Mouse (Mus musculus) heart, adult 2 months (tissue): ENCODE measurements around the gene Slc6a2. TPM values are rescaled to one million over a fixed set of nuclear protein-coding genes. Genes with fewer than 3 reads are reported as not detected.

Source experiments
- DNase-seq, 2 experiments: peaks; one replicate each; pipeline ENCODE4 v3.0.0; 2021
- H3K27ac ChIP-seq: fragments of 200-600 bp; 2 replicates; pipeline ENCODE4 v1.8.1; 2022
- H3K27me3 ChIP-seq: fragments of 200-500 bp; 2 replicates; pipeline ENCODE4 v1.6.1; 2012; ENCODE audit warnings: mild to moderate bottlenecking, low read length, inconsistent platforms, mixed read lengths; ENCODE audit not compliant: control insufficient read depth, insufficient read depth
- H3K36me3 ChIP-seq: fragments of 200-500 bp; 2 replicates; pipeline ENCODE4 v1.6.1; 2012; ENCODE audit warnings: low read length, inconsistent platforms; ENCODE audit not compliant: control insufficient read depth, insufficient read depth
- H3K4me1 ChIP-seq: fragments of 200-500 bp; 2 replicates; pipeline ENCODE4 v1.6.1; 2011; ENCODE audit warnings: low read length; ENCODE audit not compliant: control insufficient read depth, insufficient read depth
- H3K4me3 ChIP-seq: fragments of 200-600 bp; 2 replicates; pipeline ENCODE4 v1.8.1; 2022
- H3K79me2 ChIP-seq: fragments of 200-500 bp; replicated peaks from 2 replicates; pipeline ENCODE4 v1.6.1; 2012; ENCODE audit warnings: mild to moderate bottlenecking, inconsistent platforms, low read length, moderate library complexity, mixed read lengths; ENCODE audit not compliant: control insufficient read depth, insufficient read depth
- H3K9ac ChIP-seq: fragments of 200-500 bp; 2 replicates; pipeline ENCODE4 v1.6.1; 2012; ENCODE audit warnings: low read depth, mild to moderate bottlenecking, control low read depth, inconsistent platforms, low read length, mixed read lengths
- CTCF ChIP-seq: fragments of 200-600 bp; IDR thresholded peaks from 2 replicates; pipeline ENCODE4 v1.8.1; 2022; ENCODE audit warnings: antibody characterized with exemption, mild to moderate bottlenecking, moderate library complexity
- EP300 ChIP-seq: fragments of 200-500 bp; IDR thresholded peaks from 2 replicates; pipeline ENCODE4 v1.6.1; 2011; ENCODE audit warnings: low read depth, low read length, control low read depth; ENCODE audit not compliant: insufficient read depth
- POLR2A ChIP-seq: fragments of 200-500 bp; IDR thresholded peaks from 2 replicates; pipeline ENCODE4 v1.6.1; 2011; ENCODE audit warnings: mild to moderate bottlenecking, low read depth, low read length, control low read depth; ENCODE audit not compliant: insufficient read depth
- WGBS: fragments of 180-500 bp; shearing (Covaris S2); methylation state at CpG from one replicate; pipeline ENCODE4 v1.1.7; 2018; 5-methylcytosine and 5-hydroxymethylcytosine counted together
- intact Hi-C: fragments of 180-260 bp; cut with DNase I; formaldehyde crosslinking; loops from one replicate; pipeline ENCODE4 v1.15.1; 2025
- polyA plus RNA-seq: library from polyadenylated mRNA; depleted of rRNA; stranded (reverse); fragments of >200 nt; gene quantifications from 2 replicates; pipeline ENCODE4 v1.2.3, GENCODE M21; 2012
- total RNA-seq, 2 experiments: library from RNA; stranded (reverse); gene quantifications; 2 replicates each; pipeline ENCODE4 v1.2.3; 2021

Gene Slc6a2
- total and polyA plus RNA-seq, 3 experiments: 0.08 to 0.18 (median 0.14) TPM

DNA sequence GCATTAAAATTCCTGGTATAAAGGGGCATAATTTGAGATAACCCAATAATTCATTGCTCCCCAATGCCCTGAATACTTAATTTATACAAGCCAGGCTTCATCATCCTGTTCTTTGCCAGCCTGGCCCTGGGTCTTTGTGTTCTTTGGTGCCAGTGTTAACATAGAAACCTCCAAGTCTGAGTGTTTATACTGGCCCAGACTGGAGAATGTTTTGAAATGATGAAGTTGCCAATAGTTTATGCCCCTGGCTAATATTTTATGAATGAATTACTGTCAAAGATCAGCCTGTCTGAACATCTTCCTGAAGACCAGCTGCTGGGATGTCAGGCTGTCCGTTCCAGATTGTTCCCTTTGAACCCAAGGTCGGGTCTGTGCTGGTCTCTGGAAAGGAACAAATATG is 4.7 kb downstream of the Slc6a2 start:
- H3K27me3 ChIP-seq: peaks cover 5% of the 10 kb centered on the region; the same call in 1 of the 2 replicates
- H3K36me3 ChIP-seq: no peaks in the 10 kb centered on the region
- intact Hi-C loops: no loop called here
- no peak for DNase-seq
- TF ChIP-seq EP300 (no peak), CTCF (no peak), POLR2A (no peak)
- no peaks in the 10 kb centered on the region for H3K79me2 ChIP-seq
- H3K9ac ChIP-seq: no peak overlapping the region
- H3K27ac ChIP-seq: no peak overlapping the region
- H3K4me3 ChIP-seq: no peak overlapping the region
- 55% methylated on average over 2 of the region's 2 CpGs for WGBS
- no peaks in the 10 kb centered on the region for H3K4me1 ChIP-seq

DNA sequence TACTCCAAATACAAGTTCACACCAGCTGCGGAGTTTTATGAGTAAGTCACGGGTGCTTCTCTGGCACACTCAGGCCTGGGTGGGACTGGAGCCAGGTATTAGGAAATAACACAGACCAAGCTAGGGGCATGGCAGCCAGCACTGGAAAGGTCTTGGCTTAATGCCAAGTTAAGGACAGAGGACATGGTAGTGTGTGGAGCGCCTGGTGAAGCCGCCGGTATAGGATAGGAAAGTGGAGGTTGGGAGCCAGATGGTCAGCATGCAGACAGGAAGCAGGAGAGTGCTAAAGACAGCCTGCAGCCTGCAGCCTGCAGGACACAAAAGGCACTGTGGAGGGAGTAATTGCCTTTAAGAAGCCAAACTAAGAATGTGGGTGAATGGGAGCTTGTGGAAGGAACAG is 13.1 kb downstream of the Slc6a2 start:
- H3K27me3 ChIP-seq: no peaks in the 10 kb centered on the region; the same call in 1 of the 2 replicates
- intact Hi-C loops: no loop called here
- no peaks in the 10 kb centered on the region for H3K36me3 ChIP-seq
- no peaks in the 10 kb centered on the region for H3K79me2 ChIP-seq
- 13% methylated on average over 5 of the region's 5 CpGs for WGBS
- no peak overlapping the region for H3K9ac ChIP-seq
- no peak for TF ChIP-seq POLR2A
- peak; percentile 40; the same call in 1 of the 2 replicates for TF ChIP-seq CTCF
- 0 out of 2 replicates have a peak, but pooled peaks have one; percentile 40 for TF ChIP-seq EP300
- H3K27ac ChIP-seq: no peak overlapping the region
- no peak overlapping the region for H3K4me3 ChIP-seq
- peaks cover 1% of the 10 kb centered on the region for H3K4me1 ChIP-seq
- DNase-seq: peak; percentile 77 to 83

DNA sequence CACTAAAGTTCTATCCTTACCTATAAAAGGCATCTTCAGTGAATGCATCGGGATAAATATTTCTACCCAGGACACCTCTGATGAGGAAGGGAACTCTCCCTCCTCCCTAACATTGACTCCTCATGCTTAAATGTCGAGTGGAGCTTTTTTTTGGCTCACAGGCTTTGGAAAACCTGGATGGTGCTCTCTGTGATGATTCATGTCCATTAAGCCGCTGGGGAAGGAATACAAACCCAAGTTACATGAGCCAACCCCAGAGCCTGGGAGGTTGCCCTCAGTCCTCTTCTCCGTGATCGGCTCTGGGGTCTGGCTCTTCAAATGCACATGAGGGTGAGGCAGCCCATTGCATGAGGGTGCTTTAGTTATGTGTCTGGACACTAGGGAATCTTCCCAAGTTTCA is 16.8 kb downstream of the Slc6a2 start:
- 77% methylated on average over 5 of the region's 5 CpGs for WGBS
- intact Hi-C loops: no loop called here

DNA sequence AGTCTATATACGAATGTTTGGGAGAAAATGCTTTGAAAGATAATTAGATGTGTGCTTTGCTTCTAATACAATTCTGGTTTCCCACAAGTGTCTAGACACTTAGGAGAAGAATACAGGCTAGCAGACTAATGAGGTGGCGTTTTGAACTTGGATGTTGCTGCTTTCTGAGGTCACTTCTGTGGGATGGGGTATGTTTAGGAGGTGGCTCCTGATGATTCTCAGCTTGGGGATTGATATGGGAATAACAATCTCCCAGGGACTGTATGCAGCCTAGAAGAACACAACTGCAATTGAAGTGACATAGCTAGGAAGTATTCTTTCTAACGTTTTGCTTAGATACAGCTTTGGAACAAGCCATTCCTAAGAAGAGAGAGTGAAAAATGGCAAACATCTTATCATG is 22.6 kb downstream of the Slc6a2 start:
- Histone ChIP-seq H3K79me2 (no peaks in the 10 kb centered on the region), H3K36me3 (no peaks in the 10 kb centered on the region), H3K9ac (no peak overlapping the region), H3K4me3 (no peak overlapping the region), H3K4me1 (no peaks in the 10 kb centered on the region), H3K27ac (no peak overlapping the region), H3K27me3 (no peaks in the 10 kb centered on the region)
- 73% methylated on average over 3 of the region's 3 CpGs for WGBS
- DNase-seq: no peak
- no peak for TF ChIP-seq POLR2A
- no peak for TF ChIP-seq EP300
- TF ChIP-seq CTCF: no peak
- intact Hi-C loops: no loop called here

More for the DNA sequence above, 16.8 kb downstream of the Slc6a2 start:
- Histone ChIP-seq H3K9ac (no peak overlapping the region), H3K4me1 (peaks cover 1% of the 10 kb centered on the region), H3K4me3 (no peak overlapping the region), H3K27me3 (no peaks in the 10 kb centered on the region), H3K36me3 (no peaks in the 10 kb centered on the region), H3K27ac (no peak overlapping the region), H3K79me2 (no peaks in the 10 kb centered on the region)
- TF ChIP-seq POLR2A: no peak
- TF ChIP-seq EP300: no peak
- TF ChIP-seq CTCF: no peak
- no peak for DNase-seq

DNA sequence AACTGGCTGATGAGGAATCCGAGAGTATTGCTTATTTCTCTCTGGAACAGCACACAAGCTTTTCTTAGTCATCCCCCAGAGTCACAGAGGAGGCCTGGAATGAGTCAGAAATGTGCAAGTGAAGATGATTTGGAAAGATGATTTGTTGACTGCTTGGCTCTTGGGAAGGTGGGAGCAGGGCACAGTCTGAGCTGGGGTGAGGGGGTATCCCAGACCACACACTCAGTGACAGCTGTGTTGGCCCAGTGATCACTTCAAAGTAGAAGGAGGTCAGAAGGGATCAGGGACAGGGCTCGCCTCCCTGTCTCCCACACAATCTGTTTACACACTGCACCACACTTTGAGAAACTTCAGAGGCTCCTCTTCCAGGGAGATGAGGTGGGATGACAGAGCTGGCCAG is 24.5 kb downstream of the Slc6a2 start:
- intact Hi-C loops: no loop called here
- no peak for DNase-seq
- H3K4me1 ChIP-seq: no peaks in the 10 kb centered on the region
- no peak overlapping the region for H3K27ac ChIP-seq
- H3K36me3 ChIP-seq: no peaks in the 10 kb centered on the region
- no peak overlapping the region for H3K4me3 ChIP-seq
- 64% methylated on average over 2 of the region's 2 CpGs for WGBS
- TF ChIP-seq CTCF (no peak), POLR2A (no peak), EP300 (no peak)
- H3K27me3 ChIP-seq: no peaks in the 10 kb centered on the region
- no peak overlapping the region for H3K9ac ChIP-seq
- no peaks in the 10 kb centered on the region for H3K79me2 ChIP-seq

DNA sequence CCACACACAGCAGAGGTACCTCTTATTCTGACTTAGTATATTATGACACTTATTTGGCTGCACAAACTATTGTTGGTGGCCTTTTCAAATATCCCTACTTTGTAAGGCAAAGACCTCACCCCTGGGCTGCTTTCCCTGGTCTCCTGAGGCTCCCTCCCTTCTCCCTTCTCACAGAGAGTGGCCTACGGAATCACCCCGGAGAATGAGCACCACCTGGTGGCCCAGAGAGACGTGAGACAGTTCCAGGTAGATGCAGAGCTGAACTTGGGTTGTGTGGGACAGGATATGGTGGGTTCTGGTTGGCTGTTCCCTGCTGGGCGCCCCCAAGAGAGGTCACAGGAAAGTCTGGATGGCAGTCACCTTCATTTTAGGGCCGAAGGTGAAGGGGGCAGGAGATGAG is 37.0 kb downstream of the Slc6a2 start:
- WGBS: 20% methylated on average over 5 of the region's 5 CpGs
- H3K79me2 ChIP-seq: no peaks in the 10 kb centered on the region
- TF ChIP-seq EP300: peak; percentile 67; the same call in 1 of the 2 replicates
- TF ChIP-seq POLR2A: no peak
- peak; percentile 80 for TF ChIP-seq CTCF

More for the DNA sequence above, 37.0 kb downstream of the Slc6a2 start:
- DNase-seq: peak; percentile 39 to 63
- H3K27ac ChIP-seq: no peak overlapping the region
- H3K4me3 ChIP-seq: no peak overlapping the region
- H3K27me3 ChIP-seq: no peaks in the 10 kb centered on the region
- intact Hi-C loops: loop anchor here (1.0 to 5.0 kb wide), 3 partner anchors 100 to 179 kb away; no protein-coding TSS in a partner anchor
- H3K36me3 ChIP-seq: no peaks in the 10 kb centered on the region
- no peak overlapping the region for H3K9ac ChIP-seq
- H3K4me1 ChIP-seq: no peaks in the 10 kb centered on the region
